Mouse (Mus musculus) gastrocnemius, adult 8-10 months (tissue): ENCODE results near the gene Senp7. TPM values are rescaled to one million over a fixed set of nuclear protein-coding genes. Genes with fewer than 3 reads are reported as not detected.
A peak's percentile ranks its signal among the peaks of the same experiment; 100 is the strongest.
"Not testable (repeated sequence)": the region's sequence is repeated elsewhere in the genome, so short reads cannot be mapped to it uniquely, and the experiment has no call there.

Experiments
- DNase-seq, 2 experiments: peaks; one replicate each; pipeline ENCODE4 v3.0.0; 2022; ENCODE audit warnings: low spot score in 2 of 2
- total RNA-seq, 4 experiments: library from RNA; stranded (reverse); gene quantifications; 2 replicates each; pipeline ENCODE4 v1.2.4; 2022

Senp7 gene
- 10 to 100 TPM in 1 of 4 experiments, 1 to 10 TPM in 3; 8.3 to 10.5 (median 9.3) TPM for total RNA-seq

- not testable (repeated sequence) for DNase-seq
These were observed at the start of gene Senp7 for GRCm38 (mm10) chr16:56048038-56048437. Senp7 (plus strand) TSS chr16:56048338.

GRCm38 (mm10) chr16:56006798-56007197 lies 41.3 kb upstream of the Senp7 start:
- no peak for DNase-seq

GRCm38 (mm10) chr16:56008862-56009261 lies 39.3 kb upstream of the Senp7 start:
- no peak for DNase-seq

- no peak for DNase-seq
These were observed 35.1 kb upstream of the Senp7 start for GRCm38 (mm10) chr16:56012789-56013743.

- DNase-seq = no peak
These were observed 34.1 kb upstream of the Senp7 start for GRCm38 (mm10) chr16:56014076-56014475.

- no peak for DNase-seq
These were observed 28.5 kb upstream of the Senp7 start for GRCm38 (mm10) chr16:56019660-56020059.

GRCm38 (mm10) chr16:56027854-56028629 lies 20.1 kb upstream of the Senp7 start:
- DNase-seq = no peak

GRCm38 (mm10) chr16:56028722-56029551 lies 19.2 kb upstream of the Senp7 start:
- DNase-seq = peak; percentile 53

- DNase-seq = peak; percentile 97
These were observed 18.5 kb upstream of the Senp7 start, which contains the start of gene Pcnp for GRCm38 (mm10) chr16:56029661-56030082. Pcnp (minus strand) TSS chr16:56029739.

- no peak for DNase-seq
These were observed 13.6 kb upstream of the Senp7 start for GRCm38 (mm10) chr16:56034566-56034965.

GRCm38 (mm10) chr16:56036501-56036900 lies 11.6 kb upstream of the Senp7 start:
- DNase-seq = no peak

- peak; percentile 85 to 90 for DNase-seq
These were observed 10.8 kb upstream of the Senp7 start, which contains the start of gene Trmt10c for GRCm38 (mm10) chr16:56037138-56038010. Trmt10c (minus strand) TSS chr16:56037819.

GRCm38 (mm10) chr16:56038090-56038489 lies 10.0 kb upstream of the Senp7 start:
- no peak for DNase-seq

- DNase-seq = no peak
These were observed 7.8 kb downstream of the Senp7 start for GRCm38 (mm10) chr16:56055911-56056310.

GRCm38 (mm10) chr16:56056944-56057590 lies 8.9 kb downstream of the Senp7 start:
- DNase-seq = no peak

GRCm38 (mm10) chr16:56058151-56058550 lies 10.0 kb downstream of the Senp7 start:
- DNase-seq = no peak

GRCm38 (mm10) chr16:56061995-56062594 lies 14.0 kb downstream of the Senp7 start:
- DNase-seq = no peak

- DNase-seq = no peak
These were observed 14.8 kb downstream of the Senp7 start for GRCm38 (mm10) chr16:56062981-56063380.
